Mouse (Mus musculus) hindbrain, embryonic 15.5 days (tissue): ENCODE measurements at regions not wholly inside any gene's neighbourhood (a gene's known extent, or its start where the extent isn't known, plus 50 kb on each side); places are given as distances from the start of the nearest gene placed in this dataset.
A peak's percentile ranks its signal among the peaks of the same experiment; 100 is the strongest.

Experiments used
- ATAC-seq: fragments of 200-750 bp; cut with Nextera tagmentation; 2 replicates; pipeline ENCODE4 v1.8.0; 2017; ENCODE audit warnings: low read depth, moderate number of reproducible peaks, moderate TSS enrichment; ENCODE audit not compliant: low FRiP score
- H3K27ac ChIP-seq: fragments of 300-500 bp; sonication (generic); replicated peaks from 2 replicates; pipeline ENCODE4 v1.5.1; 2015; ENCODE audit warnings: mild to moderate bottlenecking, inconsistent platforms
- H3K27me3 ChIP-seq: fragments of 300-500 bp; sonication (generic); 2 replicates; pipeline ENCODE4 v1.6.1; 2015; ENCODE audit warnings: control low read depth, inconsistent platforms
- H3K36me3 ChIP-seq: fragments of 300-500 bp; sonication (generic); 2 replicates; pipeline ENCODE4 v1.6.1; 2015; ENCODE audit warnings: control low read depth, inconsistent platforms
- H3K4me1 ChIP-seq: fragments of 300-500 bp; sonication (generic); replicated peaks from 2 replicates; pipeline ENCODE4 v1.6.1; 2015; ENCODE audit warnings: control low read depth, inconsistent platforms
- H3K4me2 ChIP-seq: fragments of 300-500 bp; sonication (generic); 2 replicates; pipeline ENCODE4 v1.6.1; 2015; ENCODE audit warnings: moderate library complexity, mild to moderate bottlenecking, inconsistent platforms
- H3K4me3 ChIP-seq: fragments of 300-500 bp; sonication (generic); 2 replicates; pipeline ENCODE4 v1.5.1; 2015; ENCODE audit warnings: mild to moderate bottlenecking, inconsistent platforms
- H3K9ac ChIP-seq: fragments of 300-500 bp; sonication (generic); 2 replicates; pipeline ENCODE4 v1.6.1; 2015; ENCODE audit warnings: inconsistent platforms
- H3K9me3 ChIP-seq: fragments of 300-500 bp; sonication (generic); 2 replicates; pipeline ENCODE4 v1.6.1; 2016; ENCODE audit warnings: control low read depth, inconsistent platforms
- WGBS: fragments of 180-500 bp; shearing (Covaris S2); methylation state at CpG from one replicate; pipeline ENCODE4 v1.1.7; 2015; 5-methylcytosine and 5-hydroxymethylcytosine counted together

GRCm38 (mm10) chr3:7943646-7944381 is 1323.6 kb upstream of the 1700008P02Rik start:
- Histone ChIP-seq H3K9me3 (no peaks in the 10 kb centered on the region), H3K36me3 (no peaks in the 10 kb centered on the region), H3K4me2 (no peak overlapping the region), H3K9ac (no peak overlapping the region), H3K27me3 (no peaks in the 10 kb centered on the region), H3K4me3 (no peak overlapping the region), H3K27ac (no peak overlapping the region), H3K4me1 (no peaks in the 10 kb centered on the region)
- ATAC-seq: peak; percentile 71; the same call in 1 of the 2 replicates
- WGBS: 62% methylated on average over 8 of the region's 8 CpGs
